Comparison of ENCODE assay signal across 8 mouse cellular contexts in genomic region chr11:33122575-33123268, GRCm38 (mm10). TPM values are rescaled to one million over a fixed set of nuclear protein-coding genes. Genes with fewer than 3 reads are reported as not detected.
DNase-seq lines count a peak whose midpoint lies in the region; ATAC-seq and TF ChIP-seq lines count a peak whose summit lies in the region.

No protein-coding gene starts in this region.

- in situ Hi-C loops in ES-E14 (cut with MboI; ENCODE audit: low sequenced_read_pairs in 2 of 2, unreplicated experiment in 2 of 2): no loop called here

- no peak for DNase-seq in ES-E14 (ENCODE audit: low read depth, low spot score)
- peak; percentile 83 for DNase-seq in embryonic facial prominence, embryonic 10.5 days (ENCODE audit: low spot score)
- DNase-seq in kidney, postnatal 10 days: peak; percentile 74
- DNase-seq in thymus, postnatal 25 days: no peak
- DNase-seq in MN1 (ENCODE audit: low spot score): no peak
- no peak for DNase-seq in layer of hippocampus, adult 18-20 months (ENCODE audit: low spot score in 2 of 2)

- H3K4me1 ChIP-seq in ES-E14 (ENCODE audit: control insufficient read depth in 2 of 2, insufficient read depth in 2 of 2, low read length in 2 of 2, poor library complexity in 1 of 2): peaks cover 2 to 13% of the 10 kb centered on the region in 2 experiments; a peak in 2 of 4 replicates
- H3K4me1 ChIP-seq in embryonic facial prominence, embryonic 10.5 days: peaks cover 35% of the 10 kb centered on the region
- H3K4me1 ChIP-seq in heart, embryonic 16.5 days (ENCODE audit: control insufficient read depth, insufficient read depth, low read length): peaks cover 6% of the 10 kb centered on the region; the same call in 1 of the 2 replicates
- peaks cover 2% of the 10 kb centered on the region; the same call in 1 of the 2 replicates for H3K4me1 ChIP-seq in midbrain, embryonic 16.5 days (ENCODE audit: control insufficient read depth, insufficient read depth, low read length)

- no peaks in the 10 kb centered on the region for H3K36me3 ChIP-seq in ES-E14 (ENCODE audit: control insufficient read depth, insufficient read depth, low read length, poor library complexity, severe bottlenecking)
- no peaks in the 10 kb centered on the region for H3K36me3 ChIP-seq in embryonic facial prominence, embryonic 10.5 days (replicated peaks)
- H3K36me3 ChIP-seq in heart, embryonic 16.5 days (ENCODE audit: control insufficient read depth, insufficient read depth): no peaks in the 10 kb centered on the region
- no peaks in the 10 kb centered on the region for H3K36me3 ChIP-seq in midbrain, embryonic 16.5 days (ENCODE audit: control insufficient read depth, insufficient read depth, low read length)

- no peaks in the 10 kb centered on the region for H3K9me3 ChIP-seq in ES-E14 (ENCODE audit: control insufficient read depth, insufficient read depth, low read depth, low read length)
- H3K9me3 ChIP-seq in embryonic facial prominence, embryonic 10.5 days: no peaks in the 10 kb centered on the region
- H3K9me3 ChIP-seq in heart, embryonic 16.5 days (replicated peaks; ENCODE audit: control insufficient read depth, low read length): no peaks in the 10 kb centered on the region
- H3K9me3 ChIP-seq in midbrain, embryonic 16.5 days (replicated peaks; ENCODE audit: control insufficient read depth, low read length, poor library complexity, severe bottlenecking): no peaks in the 10 kb centered on the region

- peak overlapping the region; percentile 68 for H3K4me2 ChIP-seq in heart, embryonic 16.5 days (ENCODE audit: low read depth, low read length)
- H3K4me2 ChIP-seq in midbrain, embryonic 16.5 days (ENCODE audit: low read length): peak overlapping the region; percentile 54

- no peak overlapping the region for H3K27ac ChIP-seq in ES-E14 (ENCODE audit: insufficient read depth, low read depth, low read length, poor library complexity, severe bottlenecking)
- peak overlapping the region; percentile 87 for H3K27ac ChIP-seq in embryonic facial prominence, embryonic 10.5 days (replicated peaks)
- H3K27ac ChIP-seq in heart, embryonic 16.5 days (ENCODE audit: low read length): no peak overlapping the region
- no peak overlapping the region for H3K27ac ChIP-seq in midbrain, embryonic 16.5 days (ENCODE audit: low read length)

- ATAC-seq in heart, embryonic 16.5 days (replicated peaks; ENCODE audit: extremely low read depth, insufficient read depth, low FRiP score): peak; percentile 25; the same call in 1 of the 2 replicates
- ATAC-seq in midbrain, embryonic 16.5 days: peak; percentile 49; the same call in 1 of the 2 replicates

- H3K4me3 ChIP-seq in ES-E14 (ENCODE audit: insufficient read depth in 1 of 2, low read depth in 1 of 2, low read length in 2 of 2, poor library complexity in 1 of 2, severe bottlenecking in 1 of 2): peak overlapping the region; percentile 52 to 61
- peak overlapping the region; percentile 56 for H3K4me3 ChIP-seq in embryonic facial prominence, embryonic 10.5 days
- peak overlapping the region; percentile 44 for H3K4me3 ChIP-seq in heart, embryonic 16.5 days (ENCODE audit: low read length)
- H3K4me3 ChIP-seq in midbrain, embryonic 16.5 days (ENCODE audit: low read depth, low read length): peak overlapping the region; percentile 26

- H3K9ac ChIP-seq in ES-E14 (ENCODE audit: insufficient read depth, low read depth, low read length, poor library complexity, severe bottlenecking): peak overlapping the region; percentile 56
- peak overlapping the region; percentile 61 for H3K9ac ChIP-seq in heart, embryonic 16.5 days (ENCODE audit: low read length)
- H3K9ac ChIP-seq in midbrain, embryonic 16.5 days (ENCODE audit: low read depth, low read length): peak overlapping the region; percentile 55

- 1% methylated on average over 37 of the region's 37 CpGs for WGBS in embryonic facial prominence, embryonic 10.5 days
- 4% methylated on average over 37 of the region's 37 CpGs for WGBS in heart, embryonic 16.5 days
- WGBS in midbrain, embryonic 16.5 days: 3% methylated on average over 37 of the region's 37 CpGs

- peaks cover 32% of the 10 kb centered on the region for H3K27me3 ChIP-seq in embryonic facial prominence, embryonic 10.5 days (replicated peaks; ENCODE audit: low read depth, poor library complexity, severe bottlenecking)
- H3K27me3 ChIP-seq in heart, embryonic 16.5 days (ENCODE audit: control insufficient read depth, insufficient read depth, low read length): peaks cover 16% of the 10 kb centered on the region; the same call in 1 of the 2 replicates
- H3K27me3 ChIP-seq in midbrain, embryonic 16.5 days (ENCODE audit: control insufficient read depth, insufficient read depth, low read depth, low read length): peaks cover 2% of the 10 kb centered on the region; the same call in 1 of the 2 replicates

TF ChIP-seq in ES-E14, 5 proteins besides CTCF, POLR2A, EP300 and RAD21:
- no peak for TF ChIP-seq CHD2 (IDR thresholded peaks at IDR 0.05; ENCODE audit: low read depth, low read length)
- TF ChIP-seq ZC3H11A (IDR thresholded peaks at IDR 0.05; ENCODE audit: borderline replicate concordance, low read depth, low read length): no peak
- no peak for TF ChIP-seq ZNF384 (IDR thresholded peaks at IDR 0.05; ENCODE audit: low read depth, low read length)
- no peak for TF ChIP-seq MAFK (IDR thresholded peaks at IDR 0.05; ENCODE audit: insufficient read depth, low read depth, low read length)
- TF ChIP-seq HCFC1 (IDR thresholded peaks at IDR 0.05; ENCODE audit: borderline replicate concordance, insufficient read depth, low read length): no peak

RNA-seq across cellular contexts. Expression of gene Fgf18, which starts 24.5 kb away (rescaled TPM):
- total RNA-seq in ES-E14 (2012; rRNA removed): 1.6 and 4.8 TPM in 2 replicates
- 2.8 and 3.4 TPM in 2 replicates for polyA plus RNA-seq in embryonic facial prominence, embryonic 10.5 days (2016; fragmentation: Nextera tagmentation; extraction: Ambion mirVana)
- 9.2 and 11.5 TPM in 2 replicates for polyA plus RNA-seq in heart, embryonic 16.5 days (2015; fragmentation: Nextera tagmentation; extraction: Ambion mirVana)
- 2.7 and 4.8 TPM in 2 replicates for polyA plus RNA-seq in midbrain, embryonic 16.5 days (2015; fragmentation: Nextera tagmentation; extraction: Ambion mirVana)
- total RNA-seq in layer of hippocampus, adult 18-20 months (2021): 1 to 10 TPM; 3.4 to 4.0 TPM

RNA-seq across cellular contexts. Expression of gene Npm1, which starts 40.3 kb away (rescaled TPM):
- total RNA-seq in ES-E14 (2012; rRNA removed): 1,823 and 2,502 TPM in 2 replicates
- 1,564 and 1,604 TPM in 2 replicates for polyA plus RNA-seq in embryonic facial prominence, embryonic 10.5 days (2016; fragmentation: Nextera tagmentation; extraction: Ambion mirVana)
- polyA plus RNA-seq in heart, embryonic 16.5 days (2015; fragmentation: Nextera tagmentation; extraction: Ambion mirVana): 424 and 467 TPM in 2 replicates
- polyA plus RNA-seq in midbrain, embryonic 16.5 days (2015; fragmentation: Nextera tagmentation; extraction: Ambion mirVana): 349 and 380 TPM in 2 replicates
- 100 to 1,000 TPM; 176 to 183 TPM for total RNA-seq in layer of hippocampus, adult 18-20 months (2021)

Comparison
In these comparisons a context has a peak if more than half of its experiments do, and no peak if none do; other contexts are left out.
1. DNase-seq: peak in embryonic facial prominence, embryonic 10.5 days (single experiment) and kidney, postnatal 10 days (single experiment); none in ES-E14 (single experiment), thymus, postnatal 25 days (single experiment), MN1 (single experiment) and layer of hippocampus, adult 18-20 months (0 of 2).
2. Peak in every context shown above with its lines, with median percentiles within 50 percentile points of each other: H3K4me3 ChIP-seq and H3K9ac ChIP-seq.